Mouse (Mus musculus): ENCODE measurements at regions not wholly inside any gene's neighbourhood (a gene's known extent, or its start where the extent isn't known, plus 50 kb on each side); places are given as distances from the start of the nearest gene placed in this dataset.

DNA sequence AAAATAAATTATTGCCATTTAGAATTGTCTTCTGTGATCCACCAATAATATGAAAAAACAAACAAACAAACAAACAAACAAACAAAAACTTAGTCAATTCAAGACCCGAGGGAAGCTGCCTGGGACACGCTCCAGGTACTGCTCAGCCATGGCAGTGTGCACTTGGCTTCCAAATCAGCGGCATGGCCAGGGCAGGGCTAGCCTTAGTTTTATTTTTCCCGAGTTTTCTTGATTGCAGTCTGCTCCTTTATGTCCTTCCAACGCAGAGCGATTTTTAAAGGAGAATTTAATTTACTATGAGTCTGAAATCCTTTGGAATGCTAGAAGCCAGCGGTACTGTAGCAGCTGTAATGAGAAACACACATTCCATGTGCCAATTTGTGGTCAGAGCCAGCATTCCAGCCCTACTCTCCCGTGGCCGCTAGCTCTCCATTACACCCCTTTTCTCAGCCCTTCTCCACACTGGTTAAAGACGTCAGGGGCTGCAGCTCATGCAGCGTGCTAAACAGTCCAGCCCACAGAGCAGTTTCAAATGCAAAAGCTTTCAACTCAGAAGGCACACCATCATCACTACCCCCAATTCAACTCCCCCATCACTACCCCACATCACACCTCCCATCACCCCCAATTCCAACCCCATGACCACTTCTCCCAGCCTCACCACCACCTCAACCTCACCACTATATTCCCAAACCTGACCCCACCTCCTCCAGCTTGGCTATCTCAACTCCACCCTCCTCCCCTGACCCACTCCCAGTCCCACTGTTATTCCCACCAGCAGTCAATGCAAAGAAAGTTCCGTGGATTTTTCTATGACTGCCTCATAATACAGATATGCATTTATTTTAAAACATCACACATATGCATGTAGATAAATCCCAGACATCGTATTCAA, 187.9 kb upstream of the Gas1 start:
- DNase-seq (ENCODE audit: low read depth, low spot score), result peak; percentile 54

DNA sequence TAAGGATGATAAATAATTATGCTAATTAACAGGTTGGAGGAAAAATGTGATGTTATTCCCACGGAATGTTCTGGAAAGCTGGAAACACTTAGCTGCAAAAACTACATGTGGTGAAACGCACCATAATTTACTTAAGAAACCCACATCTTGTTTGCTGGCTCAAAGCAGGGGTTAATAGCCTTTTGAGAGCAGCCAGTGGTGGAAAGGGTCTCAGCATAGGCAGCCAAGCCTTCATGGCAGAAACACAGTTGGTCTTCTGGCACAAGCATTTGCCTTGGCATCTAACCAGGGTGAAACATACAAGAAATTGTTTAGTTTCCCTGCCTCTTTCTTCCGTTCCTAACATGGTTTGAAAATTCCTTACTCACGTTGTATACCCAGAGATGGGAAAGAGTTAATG, 192.1 kb upstream of the Gas1 start:
- no peak for DNase-seq (ENCODE audit: low read depth, low spot score)

DNA sequence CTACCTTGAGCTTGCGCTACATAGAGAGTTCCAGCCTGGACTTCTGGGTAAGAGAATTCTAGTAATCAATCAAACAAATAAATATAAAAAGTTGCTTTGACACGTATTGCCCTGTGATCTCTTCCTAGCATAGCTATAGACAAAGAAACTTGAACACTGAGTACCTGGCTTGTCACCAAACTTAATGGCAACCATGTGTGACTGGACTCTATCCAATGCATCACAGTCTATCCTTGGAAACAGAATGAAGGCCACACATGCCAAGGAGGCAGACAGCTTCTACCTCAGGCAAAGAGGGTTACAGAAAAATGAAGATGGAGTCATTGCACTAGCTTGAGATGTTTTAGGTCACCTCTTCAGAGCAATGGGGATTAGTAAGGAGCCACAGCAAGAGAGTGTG, 194.5 kb upstream of the Gas1 start:
- no peak for DNase-seq (ENCODE audit: low read depth, low spot score)

DNA sequence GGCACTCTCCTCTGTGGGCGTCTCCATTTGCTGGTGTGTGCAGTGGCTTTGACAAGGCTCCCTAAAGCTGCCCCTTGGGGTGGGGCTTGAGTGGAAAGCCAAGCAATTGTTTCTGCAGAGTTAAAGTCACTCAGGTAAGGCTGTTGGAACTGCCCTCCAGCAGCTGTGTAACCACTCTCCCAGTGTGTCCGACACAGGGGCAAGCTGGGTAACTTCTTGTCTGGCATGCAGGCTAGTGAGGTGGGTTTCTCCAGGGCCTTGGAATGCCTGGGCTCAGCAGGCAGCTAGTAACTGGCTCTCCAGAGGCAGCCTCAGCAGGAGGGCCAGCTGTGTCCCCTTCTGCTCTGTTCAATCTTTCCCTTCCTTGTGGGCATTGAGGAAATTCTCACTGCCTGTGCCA, 199.5 kb upstream of the Gas1 start:
- DNase-seq (ENCODE audit: low read depth, low spot score), result no peak

DNA sequence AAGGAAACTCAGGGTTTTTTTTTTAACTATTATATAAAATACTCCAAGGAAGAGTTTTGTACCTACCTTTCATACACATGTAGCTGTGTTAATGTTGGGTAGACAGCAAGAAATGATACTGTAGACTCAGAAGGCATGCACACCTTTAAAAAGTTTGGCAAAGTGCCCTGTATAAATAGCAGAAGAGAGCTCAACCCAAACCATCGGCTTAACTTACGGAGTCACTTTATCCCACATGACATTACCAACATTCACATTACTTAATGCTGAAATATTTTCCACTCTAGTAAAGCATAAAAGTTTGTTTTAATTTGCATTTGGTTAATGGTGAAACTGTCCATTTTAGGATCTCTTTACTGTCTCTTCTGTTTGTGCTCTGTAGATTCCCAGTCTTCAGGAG, 205.7 kb upstream of the Gas1 start:
- no peak for DNase-seq (ENCODE audit: low read depth, low spot score)

DNA sequence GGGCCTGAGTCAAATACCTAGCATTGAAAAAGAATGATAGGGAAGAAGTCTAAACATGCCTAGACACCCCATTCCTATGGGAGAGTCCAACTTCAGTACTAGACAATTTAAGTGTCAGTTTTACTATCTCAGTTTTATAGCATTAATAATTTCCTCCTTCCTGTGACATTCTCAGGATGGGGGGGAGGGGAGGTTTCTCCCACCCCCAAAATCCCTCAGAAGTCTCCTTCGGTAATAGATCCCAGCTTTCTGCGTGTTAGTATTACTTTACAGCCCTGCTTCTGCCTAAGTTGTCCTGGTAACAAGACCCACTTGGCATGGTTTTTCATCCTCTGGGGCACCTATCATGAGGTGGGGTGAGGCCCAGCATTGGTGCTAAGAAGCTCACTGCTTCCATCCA, 202.9 kb upstream of the Dapk1 start:
- no peak for DNase-seq (ENCODE audit: low read depth, low spot score)

DNA sequence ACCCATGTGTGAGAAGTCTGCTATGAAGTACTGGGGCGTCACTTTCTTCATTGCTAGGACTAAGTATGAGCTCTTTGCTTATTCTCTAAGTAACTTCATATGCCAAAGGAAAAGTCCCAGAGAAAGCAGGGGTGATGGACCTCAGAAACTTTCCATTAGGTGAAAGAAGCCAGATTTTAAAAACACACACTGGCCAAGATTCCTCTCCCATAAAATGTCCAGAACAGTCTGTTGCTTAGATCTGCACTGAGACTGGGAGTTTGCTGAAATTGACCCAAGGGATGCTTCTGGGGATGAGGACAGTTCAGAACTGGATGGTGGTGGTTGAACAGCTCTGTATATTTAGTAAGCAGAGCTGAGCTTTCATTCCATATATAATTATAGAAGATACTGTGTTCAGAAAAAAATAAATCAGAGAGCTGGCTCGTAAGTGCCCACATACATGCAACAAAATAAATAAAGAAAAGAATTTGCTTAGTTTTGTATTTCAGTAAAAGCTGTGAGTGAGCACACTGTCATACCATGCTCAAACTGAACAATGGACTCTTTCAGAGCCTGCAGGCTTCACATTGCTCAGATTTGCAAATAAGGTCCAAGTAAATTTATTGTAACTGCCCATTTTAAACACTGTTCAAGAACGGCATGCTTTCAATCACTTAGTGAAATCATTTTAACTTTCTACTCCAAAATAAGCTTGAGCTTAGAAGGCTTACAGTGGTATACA, 200.8 kb upstream of the Dapk1 start:
- DNase-seq (ENCODE audit: low read depth, low spot score), result no peak

DNA sequence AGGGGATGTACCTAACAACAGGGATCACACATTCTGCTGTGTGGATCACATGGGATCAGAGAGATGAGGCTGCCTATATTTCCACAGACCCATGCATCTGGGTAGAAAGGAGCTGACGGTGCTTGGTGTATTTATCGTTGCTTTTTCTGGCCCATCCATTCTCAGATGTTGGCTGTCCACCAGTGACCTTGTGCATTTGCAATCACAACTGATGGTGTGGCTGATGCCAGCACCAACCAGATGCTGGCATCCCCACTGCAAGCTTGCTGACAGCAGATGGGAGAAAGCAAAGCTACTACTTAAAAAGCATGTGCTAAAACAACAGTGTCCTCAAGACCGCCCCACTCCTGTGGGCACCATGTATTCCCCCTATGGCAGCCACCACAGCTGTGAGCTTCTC, 198.3 kb upstream of the Dapk1 start:
- no peak for DNase-seq (ENCODE audit: low read depth, low spot score)

DNA sequence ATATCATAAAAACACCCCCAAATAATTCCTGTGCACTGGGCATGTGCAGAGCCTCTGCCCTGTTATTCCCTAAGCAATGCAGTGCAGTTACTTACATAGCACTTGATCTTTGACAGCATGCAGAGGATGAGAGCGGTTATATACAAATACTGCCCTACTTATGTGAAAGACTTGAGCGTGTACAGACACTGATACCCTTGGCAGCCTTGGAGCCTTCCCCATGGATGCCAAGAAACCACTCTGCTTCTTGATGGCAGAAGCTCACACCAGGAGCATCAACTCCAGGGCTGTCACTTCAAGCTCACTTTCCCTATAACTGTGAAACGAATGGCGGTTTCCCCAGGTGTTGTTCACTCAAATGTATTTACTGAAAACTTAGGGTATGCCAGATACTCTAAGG, 194.4 kb upstream of the Dapk1 start:
- no peak for DNase-seq (ENCODE audit: low read depth, low spot score)

DNA sequence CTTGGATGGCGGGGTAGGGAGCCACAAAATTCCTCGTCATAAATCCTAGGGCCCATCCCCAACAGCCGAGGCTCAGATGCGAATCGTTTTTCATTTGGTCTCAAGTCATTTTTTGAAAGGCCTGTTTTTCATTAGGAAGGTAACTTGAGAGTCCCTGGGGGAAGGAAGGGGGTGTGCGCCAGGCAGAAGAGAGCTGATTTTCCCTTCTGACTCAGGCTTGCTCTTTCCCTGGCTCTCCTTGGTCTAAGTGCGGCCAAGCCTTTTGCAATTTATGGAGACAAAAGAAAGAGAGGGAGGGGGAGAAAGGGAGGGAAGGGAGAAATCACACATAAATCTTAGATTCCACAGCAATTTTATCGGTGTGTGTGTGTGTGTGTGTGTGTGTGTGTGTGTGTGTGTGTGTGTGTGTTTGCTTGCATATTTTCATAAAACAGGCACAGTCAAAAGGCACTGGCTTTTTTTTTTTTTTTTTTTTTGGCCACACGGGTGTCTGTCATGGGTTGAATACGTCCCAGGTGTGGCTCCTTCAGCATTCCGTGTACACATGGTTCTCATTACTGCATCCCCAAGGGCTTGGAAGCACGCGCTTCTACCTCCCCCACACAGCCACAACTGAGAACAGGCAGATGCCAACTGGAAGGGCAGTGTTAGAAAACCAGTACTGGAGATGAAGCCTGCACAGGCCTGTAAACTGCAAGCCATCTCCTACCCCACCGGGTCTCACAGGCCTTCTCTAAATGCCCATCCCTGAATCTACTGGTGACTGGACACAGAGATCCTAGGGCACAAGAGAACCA, 191.8 kb upstream of the Dapk1 start:
- peak; percentile 75 for DNase-seq (ENCODE audit: low read depth, low spot score)

DNA sequence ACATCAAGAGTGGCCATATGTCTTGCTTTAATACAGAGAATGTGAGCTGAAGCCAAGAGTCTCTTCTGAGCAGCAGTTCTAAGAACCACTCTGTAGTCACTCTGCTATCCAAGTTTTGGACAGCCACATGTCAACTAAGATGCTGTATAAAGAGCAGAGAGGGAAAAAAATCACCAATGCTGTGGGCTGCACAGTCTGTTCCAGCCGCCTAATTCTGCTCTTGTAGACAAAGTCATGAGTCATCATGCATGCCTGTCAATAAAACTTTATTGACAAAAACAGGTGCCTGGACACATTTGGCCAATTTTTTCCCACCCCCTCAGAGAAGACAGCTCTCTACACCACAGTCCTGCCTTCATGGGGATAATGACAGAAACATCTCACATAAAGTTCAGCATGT, 185.7 kb upstream of the Dapk1 start:
- DNase-seq (ENCODE audit: low read depth, low spot score), result no peak

DNA sequence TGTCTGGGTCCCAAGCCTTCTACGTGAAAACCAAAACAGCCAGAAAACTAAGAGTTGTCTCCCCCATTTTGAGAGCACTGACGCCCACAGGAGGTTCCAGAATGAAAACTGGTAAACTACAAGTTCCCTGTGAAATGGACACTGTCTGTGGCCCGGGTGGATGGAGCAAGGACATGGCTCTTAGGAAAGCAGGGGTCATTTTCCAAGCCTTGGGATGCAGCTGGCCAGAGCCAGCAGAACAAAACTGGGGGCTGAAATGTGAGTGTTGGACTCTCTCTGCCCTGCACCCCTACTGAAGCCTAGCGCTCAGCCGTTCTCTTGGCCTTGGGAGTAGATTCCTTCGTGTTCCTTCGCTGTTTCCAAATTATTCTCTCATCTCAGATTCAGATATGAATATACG, 184.7 kb upstream of the Dapk1 start:
- DNase-seq (ENCODE audit: low read depth, low spot score), result no peak

DNA sequence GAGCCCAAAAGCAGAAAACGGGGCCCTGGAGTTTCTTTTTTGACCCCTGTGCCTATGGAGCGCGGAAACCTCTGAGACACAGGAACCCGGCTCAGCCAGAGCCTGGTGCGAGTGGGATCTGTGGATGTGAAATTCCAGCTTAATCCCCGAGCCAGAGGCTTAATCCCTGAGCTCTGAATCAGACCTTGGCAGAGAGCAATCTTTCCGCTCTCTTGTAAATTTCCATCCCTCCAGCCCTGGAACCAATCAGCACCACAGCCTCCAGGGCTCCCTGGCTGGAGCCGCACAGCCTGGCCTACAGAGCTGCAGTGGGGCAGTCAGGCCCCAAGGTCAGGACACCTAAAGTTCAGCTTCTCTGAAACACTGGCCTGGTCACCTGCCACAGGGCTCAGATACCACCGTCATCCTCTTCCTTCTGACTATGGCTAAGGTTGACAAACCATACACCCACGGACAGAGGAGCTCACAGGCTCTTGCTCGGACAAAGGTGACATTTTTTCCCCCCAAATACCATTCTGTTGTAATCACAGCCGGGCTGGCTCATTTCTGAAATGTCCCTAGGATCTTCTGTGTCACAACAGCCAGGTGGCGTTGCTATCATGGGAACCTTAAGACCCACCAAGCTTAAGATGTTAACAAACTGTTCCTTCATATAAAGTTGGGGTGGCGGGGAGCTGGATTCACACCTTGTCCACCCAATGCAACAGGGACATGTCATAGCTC, 184.2 kb upstream of the Dapk1 start:
- no peak for DNase-seq (ENCODE audit: low read depth, low spot score)

DNA sequence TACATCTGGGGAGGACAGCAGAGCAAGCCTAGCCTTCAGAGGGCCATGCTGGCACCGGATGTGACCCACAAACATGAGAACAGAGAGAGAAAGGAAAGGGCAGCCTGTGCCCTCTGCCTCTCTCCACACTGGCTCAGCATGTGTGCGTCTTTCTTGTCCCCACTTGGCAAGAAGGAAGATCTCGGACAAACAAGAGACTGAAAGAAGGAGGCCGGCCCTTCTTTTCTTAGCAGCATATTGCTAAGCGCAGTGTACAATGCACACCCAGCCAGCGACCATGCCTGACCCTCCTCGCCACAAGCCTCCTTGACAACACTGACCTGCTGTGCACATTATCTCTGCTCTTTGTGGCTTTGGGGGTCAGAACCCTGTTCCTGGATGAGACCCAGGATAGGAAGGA, 181.4 kb upstream of the Dapk1 start:
- DNase-seq (ENCODE audit: low read depth, low spot score), result no peak

DNA sequence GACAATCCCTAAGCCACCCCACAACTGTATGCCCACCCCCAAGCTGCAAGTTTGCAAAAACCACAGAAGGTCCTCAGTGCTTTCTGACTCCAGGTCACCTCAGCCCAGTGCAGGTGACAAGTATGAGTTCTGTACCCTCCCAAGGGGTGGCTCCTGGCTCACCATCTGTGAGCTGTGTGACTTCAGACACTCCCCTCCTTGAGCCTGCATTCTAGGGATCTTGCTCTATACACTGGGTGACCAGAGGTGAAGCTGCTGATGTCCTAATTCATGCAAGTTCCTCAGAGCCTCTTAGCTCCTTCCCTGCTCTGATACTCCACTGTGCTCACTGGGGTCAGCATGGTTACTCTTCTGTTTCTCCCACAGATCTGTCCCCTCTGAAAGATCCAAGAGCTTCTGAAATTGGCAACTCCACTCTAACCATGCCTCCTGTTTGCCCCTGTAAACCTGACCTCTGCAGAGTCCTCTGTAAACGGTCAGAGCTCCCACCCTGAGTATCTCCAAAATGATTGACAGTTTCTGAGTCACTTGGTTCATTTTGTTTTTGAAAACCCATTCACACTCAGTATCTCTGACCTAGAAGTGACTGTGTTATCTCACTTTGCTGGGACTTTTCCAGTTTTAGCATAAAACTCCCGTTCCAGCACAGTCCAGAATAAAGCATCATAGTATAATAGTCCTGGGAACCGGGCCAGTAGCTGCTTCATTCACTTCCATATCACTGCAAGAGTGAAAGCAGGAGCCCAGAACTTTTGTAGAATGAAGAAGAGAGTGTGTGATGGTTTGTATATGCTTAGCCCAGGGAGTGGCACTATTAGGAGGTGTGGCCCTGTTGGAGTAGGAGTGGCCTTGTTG, 180.7 kb upstream of the Dapk1 start:
- no peak for DNase-seq (ENCODE audit: low read depth, low spot score)

DNA sequence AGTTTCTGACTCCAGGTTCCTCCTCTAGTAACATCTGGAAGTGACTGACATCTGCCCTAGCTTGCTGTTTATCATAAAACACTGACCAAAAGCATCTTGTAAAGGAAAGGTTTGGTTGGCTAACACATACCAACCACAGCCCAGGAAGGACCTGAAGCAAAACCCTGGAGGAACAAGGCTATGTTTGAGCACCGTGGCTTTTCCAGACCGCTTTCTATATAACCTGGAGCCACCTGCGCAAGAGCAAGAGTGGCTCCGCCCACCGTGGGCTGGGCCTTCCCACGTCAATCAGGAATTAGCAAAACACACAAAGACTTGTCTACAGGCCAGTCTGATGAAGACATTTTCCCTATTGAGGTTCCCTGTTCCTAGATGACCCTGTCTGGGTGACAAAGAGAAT, 177.5 kb upstream of the Dapk1 start:
- DNase-seq (ENCODE audit: low read depth, low spot score), result no peak

DNA sequence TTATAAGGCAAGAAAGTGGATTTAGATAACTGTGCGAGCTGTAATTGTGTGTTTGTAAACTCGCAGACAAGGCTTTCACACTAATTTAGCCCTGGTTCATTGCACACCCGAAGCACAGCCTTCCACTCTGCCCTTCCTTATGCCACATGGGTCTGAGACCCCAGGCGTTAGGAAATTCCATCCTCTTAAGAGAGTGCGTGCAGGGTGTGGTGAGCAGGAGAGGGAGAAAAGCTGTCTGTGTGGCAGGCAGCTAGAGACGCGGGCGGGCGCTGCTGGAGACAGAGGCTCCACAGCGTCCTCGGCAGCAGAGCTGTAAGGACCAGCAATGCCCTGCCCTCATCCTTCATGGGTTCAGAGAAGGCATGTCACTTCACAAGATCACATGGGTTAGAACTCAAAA, 176.6 kb upstream of the Dapk1 start:
- DNase-seq (ENCODE audit: low read depth, low spot score), result no peak

DNA sequence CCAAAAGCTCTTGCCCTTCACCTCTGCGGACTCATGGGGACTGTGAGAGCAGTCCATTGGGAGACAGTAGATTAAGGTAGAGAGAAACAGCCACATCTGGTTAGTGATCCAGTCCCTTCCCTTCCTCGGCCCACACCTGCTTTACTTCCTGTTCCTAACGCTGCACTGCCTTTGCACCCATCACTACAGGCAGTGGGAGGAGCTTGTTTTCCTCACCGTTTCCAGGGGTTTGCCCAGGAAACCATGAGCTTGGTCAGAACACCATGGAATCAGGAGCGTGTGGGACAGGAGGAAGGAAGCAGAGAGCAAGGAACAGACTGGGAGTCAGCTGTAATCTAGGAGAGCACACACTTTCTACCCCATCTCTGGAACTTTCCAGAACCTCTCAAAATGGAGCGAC, 176.2 kb upstream of the Dapk1 start:
- DNase-seq (ENCODE audit: low read depth, low spot score), result no peak

DNA sequence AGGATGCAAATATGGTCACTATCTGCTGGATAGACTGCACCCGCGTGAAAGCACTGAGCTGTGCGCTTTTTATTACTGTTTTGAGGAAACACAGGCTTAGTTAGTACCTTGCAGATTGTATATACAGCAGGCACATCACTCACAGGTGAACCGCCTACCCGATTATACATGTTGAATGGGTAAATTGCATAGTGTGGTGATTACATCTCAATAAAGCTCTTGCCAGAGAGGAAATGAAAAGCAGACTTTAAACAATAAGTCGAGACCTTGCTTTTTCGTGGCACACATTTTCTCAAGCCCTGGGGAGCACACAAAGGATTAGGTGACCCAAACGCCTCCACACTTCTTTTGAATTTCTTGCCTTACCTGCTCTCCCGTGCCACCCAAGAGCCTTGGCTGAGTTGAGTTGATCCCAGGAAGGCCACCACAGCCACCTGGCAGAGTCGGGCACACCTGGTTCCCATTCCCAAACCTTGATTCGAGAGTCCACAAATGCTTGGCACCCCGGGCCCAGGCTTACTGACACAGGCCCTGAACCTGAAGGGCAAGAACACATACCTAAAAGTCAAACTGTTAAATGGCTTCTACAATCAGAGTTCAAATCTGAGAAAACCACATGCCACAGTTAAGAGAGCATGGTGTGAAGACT, 175.4 kb upstream of the Dapk1 start:
- DNase-seq (ENCODE audit: low read depth, low spot score), result no peak

DNA sequence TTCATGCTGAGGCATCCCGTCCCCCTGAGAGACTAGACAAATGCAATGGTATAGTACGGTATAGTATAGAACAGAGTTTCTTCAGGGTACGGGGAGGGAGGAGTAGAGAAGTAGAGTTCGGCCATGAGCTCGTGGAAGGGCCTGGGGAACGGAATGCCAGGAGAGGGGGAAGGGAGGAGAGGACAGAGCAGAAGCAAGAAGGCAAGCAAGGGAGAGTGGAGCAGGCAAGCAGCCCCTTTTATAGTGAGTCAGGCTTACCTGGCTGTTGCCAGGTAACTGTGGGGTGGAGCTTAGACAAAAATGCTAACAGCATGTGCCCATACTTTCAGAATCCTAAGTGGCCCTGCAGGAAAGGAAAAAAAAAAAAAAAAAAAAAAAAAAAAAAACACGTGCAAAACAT, 174.7 kb upstream of the Dapk1 start:
- no peak for DNase-seq (ENCODE audit: low read depth, low spot score)
